Mouse (Mus musculus): ENCODE results near the gene Sumf1.

DNA sequence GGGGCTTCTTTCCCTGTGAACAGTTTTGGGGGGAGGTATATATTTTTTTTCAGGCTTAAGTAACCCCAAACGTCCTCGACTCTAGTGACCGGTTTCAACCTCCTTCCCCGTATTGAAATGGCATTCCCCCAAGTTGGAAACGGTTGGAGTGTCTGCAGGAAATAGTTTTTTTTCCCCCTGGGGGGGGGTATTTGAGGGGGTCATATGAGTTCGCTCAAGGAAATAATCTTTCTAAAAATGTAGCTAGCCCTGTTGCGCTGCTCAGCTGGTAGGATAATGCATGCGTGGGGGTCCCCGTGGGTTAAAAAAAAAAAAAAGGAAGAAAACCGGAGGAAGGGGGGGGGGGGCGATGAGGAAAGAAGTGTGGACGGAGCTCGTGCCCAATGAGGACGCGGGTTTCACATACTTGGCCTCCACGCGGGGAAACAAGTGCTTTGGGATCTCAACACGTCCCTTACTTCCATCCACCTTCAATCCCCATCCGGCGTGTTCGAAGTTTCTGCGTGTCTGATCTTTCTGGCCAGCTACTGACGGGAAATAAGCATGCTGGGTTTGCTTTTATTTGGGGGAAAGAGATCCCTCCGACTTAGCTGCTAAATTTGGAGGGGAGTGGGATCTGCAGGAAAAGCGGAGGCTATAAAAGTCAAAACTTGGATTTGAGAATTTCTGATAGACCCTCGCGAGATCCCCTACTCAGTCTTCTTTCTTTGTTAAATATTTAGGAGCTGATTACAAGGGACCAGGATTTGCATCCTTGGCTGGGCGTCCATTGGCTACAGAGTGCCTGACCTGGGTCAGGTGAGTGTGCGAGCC is 28.3 kb upstream of the Sumf1 start:
- TF ChIP-seq FLI1 (IDR thresholded peaks at IDR 0.05; ENCODE audit: low read length) (no peak), GATA1 (IDR thresholded peaks at IDR 0.05; ENCODE audit: borderline replicate concordance, low read length) (no peak)

Measured in megakaryocyte, embryonic 14.5 days (primary cell).